In genomic region chr8:66861589-66862500, GRCm38 (mm10) we compare ENCODE assay signal across 8 mouse cellular contexts. TPM values are rescaled to one million over a fixed set of nuclear protein-coding genes. Genes with fewer than 3 reads are reported as not detected.
DNase-seq lines count a peak whose midpoint lies in the region; ATAC-seq and TF ChIP-seq lines count a peak whose summit lies in the region.

No protein-coding gene starts in this region.

- H3K27ac ChIP-seq in brown adipose tissue, adult 24 weeks (replicated peaks; ENCODE audit: low read depth, low read length): no peak overlapping the region
- H3K27ac ChIP-seq in heart, postnatal 0 days (ENCODE audit: low read depth): no peak overlapping the region

- H3K9me3 ChIP-seq in heart, postnatal 0 days (replicated peaks; ENCODE audit: control insufficient read depth, low read length): no peaks in the 10 kb centered on the region

- no peak for TF ChIP-seq CTCF in lung, adult 2 months (IDR thresholded peaks at IDR 0.05; ENCODE audit: insufficient read depth, low read length)
- no peak for TF ChIP-seq CTCF in heart, postnatal 0 days (IDR thresholded peaks at IDR 0.05; ENCODE audit: low read depth)

- peaks cover 3% of the 10 kb centered on the region for H3K4me1 ChIP-seq in lung, adult 2 months (ENCODE audit: control insufficient read depth, insufficient read depth, low read length)
- H3K4me1 ChIP-seq in brown adipose tissue, adult 24 weeks (ENCODE audit: control insufficient read depth, insufficient read depth, insufficient read length, low read length): no peaks in the 10 kb centered on the region; the same call in 1 of the 2 replicates
- peaks cover 11% of the 10 kb centered on the region for H3K4me1 ChIP-seq in heart, postnatal 0 days (ENCODE audit: control insufficient read depth, insufficient read depth)

- H3K27me3 ChIP-seq in heart, postnatal 0 days (ENCODE audit: control insufficient read depth, insufficient read depth, low read length): no peaks in the 10 kb centered on the region

- TF ChIP-seq EP300 in heart, postnatal 0 days (IDR thresholded peaks at IDR 0.05; ENCODE audit: low read depth): no peak

- DNase-seq in lung, adult 2 months: no peak
- DNase-seq in lung, postnatal 10 days: no peak
- DNase-seq in heart, postnatal 0 days (ENCODE audit: low spot score): no peak
- DNase-seq in gastrocnemius, postnatal 10 days: no peak
- no peak for DNase-seq in urinary bladder, postnatal 14 days (ENCODE audit: low spot score)
- DNase-seq in adrenal gland, postnatal 4 days (ENCODE audit: low spot score in 2 of 2): no peak

- H3K9ac ChIP-seq in heart, postnatal 0 days (replicated peaks; ENCODE audit: low read depth, low read length): no peak overlapping the region

- peak overlapping the region; percentile 78 for H3K4me2 ChIP-seq in heart, postnatal 0 days (ENCODE audit: low read depth, low read length)

- no peaks in the 10 kb centered on the region for H3K36me3 ChIP-seq in heart, postnatal 0 days (replicated peaks; ENCODE audit: control insufficient read depth, insufficient read depth, low read length)

- peak overlapping the region; percentile 54 for H3K4me3 ChIP-seq in lung, adult 2 months (replicated peaks; ENCODE audit: extremely low read depth, low read depth, low read length)
- peak overlapping the region; percentile 80 for H3K4me3 ChIP-seq in brown adipose tissue, adult 24 weeks (ENCODE audit: insufficient read depth, low read depth, low read length)
- peak overlapping the region; percentile 96 for H3K4me3 ChIP-seq in heart, postnatal 0 days (ENCODE audit: low read depth, low read length)

- TF ChIP-seq POLR2A in lung, adult 2 months (IDR thresholded peaks at IDR 0.05; ENCODE audit: borderline replicate concordance, extremely low read depth, low read depth, low read length): no peak

- no peak for ATAC-seq in heart, postnatal 0 days (ENCODE audit: insufficient read depth, low read depth)
- peak; percentile 9; the same call in 1 of the 2 replicates for ATAC-seq in megakaryocyte-erythroid progenitor cell, adult 5-6 weeks (replicated peaks; ENCODE audit: low FRiP score, low TSS enrichment, poor library complexity, severe bottlenecking)

- 71% methylated on average over 5 of the region's 5 CpGs for WGBS in lung, adult 2 months
- 67% methylated on average over 5 of the region's 5 CpGs for WGBS in heart, postnatal 0 days

RNA-seq across cellular contexts. Expression of gene Naf1, which starts 1.8 kb away (rescaled TPM):
- polyA plus RNA-seq in lung, adult 2 months (2012; rRNA removed): 5.1 and 9.7 TPM in 2 replicates
- 4.8 and 5.9 TPM in 2 replicates for polyA plus RNA-seq in brown adipose tissue, adult 24 weeks (2012; ENCODE audit: insufficient read depth, insufficient read length, missing spikeins)
- 0.73 and 7.0 TPM in 2 replicates for total RNA-seq in heart, postnatal 0 days (2014; rRNA removed; ENCODE audit: low replicate concordance)
- polyA plus RNA-seq in heart, postnatal 0 days (2015; fragmentation: Nextera tagmentation; extraction: Ambion mirVana): 1.4 and 1.5 TPM in 2 replicates
- total RNA-seq in megakaryocyte-erythroid progenitor cell, adult 5-6 weeks (2014; fragmentation: Nextera tagmentation): 36.3 and 38.5 TPM in 2 replicates
- 13.6 and 13.9 TPM in 2 replicates for total RNA-seq in megakaryocyte-erythroid progenitor cell, adult 5-6 weeks (2017)
- total RNA-seq in gastrocnemius, postnatal 10 days (2021): 1 to 10 TPM; 4.5 to 4.9 TPM
- 10 to 100 TPM; 17.5 to 18.3 TPM for total RNA-seq in adrenal gland, postnatal 4 days (2021)
